Mouse (Mus musculus) intestine, postnatal 0 days (tissue): Measurements from ENCODE around the gene Rnf220. TPM values are rescaled to one million over a fixed set of nuclear protein-coding genes. Genes with fewer than 3 reads are reported as not detected.

Experiments
- ATAC-seq: fragments of 200-750 bp; cut with Nextera tagmentation; 2 replicates; pipeline ENCODE4 v1.8.0; 2017; ENCODE audit warnings: mild to moderate bottlenecking, moderate TSS enrichment, moderate library complexity
- H3K27ac ChIP-seq: fragments of 300-500 bp; sonication (generic); 2 replicates; pipeline ENCODE4 v1.5.1; 2014; ENCODE audit warnings: mild to moderate bottlenecking, low read depth, low read length, moderate library complexity
- H3K27me3 ChIP-seq: fragments of 300-500 bp; sonication (generic); replicated peaks from 2 replicates; pipeline ENCODE4 v1.6.1; 2014; ENCODE audit warnings: low read length, mixed read lengths; ENCODE audit not compliant: control insufficient read depth, insufficient read depth
- H3K36me3 ChIP-seq: fragments of 300-500 bp; sonication (generic); 2 replicates; pipeline ENCODE4 v1.6.1; 2014; ENCODE audit warnings: mild to moderate bottlenecking, moderate library complexity; ENCODE audit not compliant: control insufficient read depth, insufficient read depth
- H3K4me1 ChIP-seq: fragments of 300-500 bp; sonication (generic); replicated peaks from 2 replicates; pipeline ENCODE4 v1.6.1; 2014; ENCODE audit warnings: antibody characterized with exemption, low read length, mixed read lengths; ENCODE audit not compliant: control insufficient read depth, insufficient read depth
- H3K4me2 ChIP-seq: fragments of 300-500 bp; sonication (generic); replicated peaks from 2 replicates; pipeline ENCODE4 v1.6.1; 2014; ENCODE audit warnings: low read depth, mild to moderate bottlenecking, moderate library complexity
- H3K4me3 ChIP-seq: fragments of 300-500 bp; sonication (generic); 2 replicates; pipeline ENCODE4 v1.5.1; 2014; ENCODE audit warnings: low read depth, low read length
- H3K9ac ChIP-seq: fragments of 300-500 bp; sonication (generic); 2 replicates; pipeline ENCODE4 v1.6.1; 2014; ENCODE audit warnings: mild to moderate bottlenecking, low read depth, low read length
- H3K9me3 ChIP-seq: fragments of 300-500 bp; sonication (generic); 2 replicates; pipeline ENCODE4 v1.6.1; 2016; ENCODE audit warnings: mixed run types; ENCODE audit not compliant: control insufficient read depth
- CTCF ChIP-seq: sonication (generic); IDR thresholded peaks from 2 replicates; pipeline ENCODE4 v1.5.1; 2016; ENCODE audit warnings: low read depth, mild to moderate bottlenecking, control low read depth, antibody characterized with exemption, moderate library complexity
- WGBS: fragments of 180-500 bp; shearing (Covaris S2); extraction: QIAGEN DNeasy Blood & Tissue Kit; methylation state at CpG from one replicate; pipeline ENCODE4 v1.1.7; 2014; 5-methylcytosine and 5-hydroxymethylcytosine counted together
- polyA plus RNA-seq: library from polyadenylated mRNA; unstranded; fragments of >200 nt; fragmentation: Nextera tagmentation; extraction: Ambion mirVana; gene quantifications from 2 replicates; pipeline ENCODE4 v1.2.1, GENCODE M21; 2015

The Rnf220 gene
- polyA plus RNA-seq, 1 experiment from 2014 or later: 35.9 TPM

GRCm38 (mm10) chr4:117491840-117492239 lies 5.0 kb downstream of the Rnf220 start:
- WGBS: 75% methylated on average over 6 of the region's 6 CpGs

GRCm38 (mm10) chr4:117489975-117490374 lies 6.9 kb downstream of the Rnf220 start:
- Histone ChIP-seq H3K36me3 (no peaks in the 10 kb centered on the region), H3K9me3 (no peaks in the 10 kb centered on the region), H3K27me3 (peaks cover 93% of the 10 kb centered on the region), H3K4me3 (no peak overlapping the region), H3K9ac (no peak overlapping the region), H3K27ac (no peak overlapping the region), H3K4me2 (no peak overlapping the region), H3K4me1 (peaks cover 10% of the 10 kb centered on the region)
- TF ChIP-seq CTCF: no peak
- no peak for ATAC-seq
- WGBS: 83% methylated on average over 14 of the region's 14 CpGs

More at GRCm38 (mm10) chr4:117491840-117492239, 5.0 kb downstream of the Rnf220 start:
- peaks cover 13% of the 10 kb centered on the region for H3K4me1 ChIP-seq
- TF ChIP-seq CTCF: no peak
- H3K9ac ChIP-seq: no peak overlapping the region
- H3K4me3 ChIP-seq: no peak overlapping the region
- no peaks in the 10 kb centered on the region for H3K36me3 ChIP-seq
- H3K27ac ChIP-seq: no peak overlapping the region
- H3K9me3 ChIP-seq: no peaks in the 10 kb centered on the region
- peaks cover 95% of the 10 kb centered on the region for H3K27me3 ChIP-seq
- no peak overlapping the region for H3K4me2 ChIP-seq
- no peak for ATAC-seq

- no peak for ATAC-seq
- peaks cover 94% of the 10 kb centered on the region for H3K27me3 ChIP-seq
- no peak for TF ChIP-seq CTCF
- no peak overlapping the region for H3K27ac ChIP-seq
- peaks cover 7% of the 10 kb centered on the region; the same call in 1 of the 2 replicates for H3K4me1 ChIP-seq
- 89% methylated on average over 9 of the region's 9 CpGs for WGBS
- H3K4me3 ChIP-seq: no peak overlapping the region
- no peak overlapping the region for H3K4me2 ChIP-seq
- no peaks in the 10 kb centered on the region for H3K9me3 ChIP-seq
- H3K36me3 ChIP-seq: no peaks in the 10 kb centered on the region
- H3K9ac ChIP-seq: no peak overlapping the region
Observed at GRCm38 (mm10) chr4:117489566-117489965, 7.3 kb downstream of the Rnf220 start.

- WGBS: 63% methylated on average over 6 of the region's 6 CpGs
- no peak for TF ChIP-seq CTCF
- H3K4me3 ChIP-seq: no peak overlapping the region
- no peaks in the 10 kb centered on the region for H3K9me3 ChIP-seq
- no peak overlapping the region for H3K27ac ChIP-seq
- no peak for ATAC-seq
- no peaks in the 10 kb centered on the region for H3K36me3 ChIP-seq
- H3K4me1 ChIP-seq: no peaks in the 10 kb centered on the region; the same call in 1 of the 2 replicates
- no peak overlapping the region for H3K4me2 ChIP-seq
- no peak overlapping the region for H3K9ac ChIP-seq
- peaks cover 82% of the 10 kb centered on the region for H3K27me3 ChIP-seq
Observed at GRCm38 (mm10) chr4:117487471-117487870, 9.4 kb downstream of the Rnf220 start.

GRCm38 (mm10) chr4:117486188-117486587 lies 10.7 kb downstream of the Rnf220 start:
- no peak overlapping the region for H3K9ac ChIP-seq
- no peak for ATAC-seq
- H3K27ac ChIP-seq: no peak overlapping the region
- H3K4me1 ChIP-seq: no peaks in the 10 kb centered on the region; the same call in 1 of the 2 replicates
- WGBS: 76% methylated on average over 7 of the region's 7 CpGs
- peaks cover 76% of the 10 kb centered on the region for H3K27me3 ChIP-seq
- no peaks in the 10 kb centered on the region for H3K9me3 ChIP-seq
- no peaks in the 10 kb centered on the region for H3K36me3 ChIP-seq
- no peak overlapping the region for H3K4me2 ChIP-seq
- no peak for TF ChIP-seq CTCF
- H3K4me3 ChIP-seq: no peak overlapping the region

- no peaks in the 10 kb centered on the region for H3K9me3 ChIP-seq
- no peaks in the 10 kb centered on the region for H3K36me3 ChIP-seq
- H3K4me3 ChIP-seq: peak overlapping the region; percentile 50
- ATAC-seq: no peak
- peaks cover 66% of the 10 kb centered on the region for H3K27me3 ChIP-seq
- H3K4me2 ChIP-seq: peak overlapping the region; percentile 79
- H3K27ac ChIP-seq: no peak overlapping the region
- WGBS: 45% methylated on average over 13 of the region's 13 CpGs
- H3K9ac ChIP-seq: no peak overlapping the region
- no peak for TF ChIP-seq CTCF
- no peaks in the 10 kb centered on the region; the same call in 1 of the 2 replicates for H3K4me1 ChIP-seq
Observed at GRCm38 (mm10) chr4:117485045-117485780, 11.6 kb downstream of the Rnf220 start.
